Mouse (Mus musculus) liver, embryonic 15.5 days (tissue): ENCODE measurements at regions not wholly inside any gene's neighbourhood (a gene's known extent, or its start where the extent isn't known, plus 50 kb on each side); places are given as distances from the start of the nearest gene placed in this dataset.

ENCODE experiments used
- ATAC-seq: fragments of 200-750 bp; cut with Nextera tagmentation; 2 replicates; pipeline ENCODE4 v1.8.0; 2017; ENCODE audit warnings: moderate number of reproducible peaks, mild to moderate bottlenecking, moderate library complexity; ENCODE audit not compliant: insufficient read depth
- H3K27ac ChIP-seq: fragments of 300-500 bp; sonication (generic); replicated peaks from 2 replicates; pipeline ENCODE4 v1.5.1; 2015; ENCODE audit warnings: mild to moderate bottlenecking, inconsistent platforms
- H3K27me3 ChIP-seq: fragments of 300-500 bp; sonication (generic); 2 replicates; pipeline ENCODE4 v1.6.1; 2015; ENCODE audit warnings: mild to moderate bottlenecking, inconsistent platforms
- H3K36me3 ChIP-seq: fragments of 300-500 bp; sonication (generic); replicated peaks from 2 replicates; pipeline ENCODE4 v1.6.1; 2015; ENCODE audit warnings: moderate library complexity, mild to moderate bottlenecking, inconsistent platforms
- H3K4me1 ChIP-seq: fragments of 300-500 bp; sonication (generic); replicated peaks from 2 replicates; pipeline ENCODE4 v1.6.1; 2015; ENCODE audit warnings: inconsistent platforms
- H3K4me2 ChIP-seq: fragments of 300-500 bp; sonication (generic); 2 replicates; pipeline ENCODE4 v1.6.1; 2015; ENCODE audit warnings: moderate library complexity, mild to moderate bottlenecking, inconsistent platforms
- H3K4me3 ChIP-seq: fragments of 300-500 bp; sonication (generic); replicated peaks from 2 replicates; pipeline ENCODE4 v1.5.1; 2015; ENCODE audit warnings: mild to moderate bottlenecking, inconsistent platforms
- H3K9ac ChIP-seq: fragments of 300-500 bp; sonication (generic); 2 replicates; pipeline ENCODE4 v1.6.1; 2015; ENCODE audit warnings: moderate library complexity, mild to moderate bottlenecking, inconsistent platforms
- H3K9me3 ChIP-seq: fragments of 300-500 bp; sonication (generic); replicated peaks from 2 replicates; pipeline ENCODE4 v1.6.1; 2016; ENCODE audit warnings: inconsistent platforms
- WGBS: fragments of 180-500 bp; shearing (Covaris S2); methylation state at CpG from one replicate; pipeline ENCODE4 v1.1.7; 2015; ENCODE audit warnings: mixed read lengths; ENCODE audit not compliant: insufficient replicate concordance; 5-methylcytosine and 5-hydroxymethylcytosine counted together

- H3K36me3 ChIP-seq, result no peaks in the 10 kb centered on the region
- no peaks in the 10 kb centered on the region for H3K9me3 ChIP-seq
- 17% methylated on average over 2 of the region's 2 CpGs for WGBS
- no peak overlapping the region for H3K27ac ChIP-seq
- no peak overlapping the region for H3K4me3 ChIP-seq
- no peak for ATAC-seq
- no peak overlapping the region for H3K4me2 ChIP-seq
- no peak overlapping the region for H3K9ac ChIP-seq
- H3K27me3 ChIP-seq, result no peaks in the 10 kb centered on the region
- no peaks in the 10 kb centered on the region for H3K4me1 ChIP-seq
Measured at GRCm38 (mm10) chr6:93566661-93567060, 623.4 kb upstream of the Adamts9 start.

GRCm38 (mm10) chr6:93548311-93548710, 605.0 kb upstream of the Adamts9 start:
- Histone ChIP-seq H3K4me2 (no peak overlapping the region), H3K27me3 (no peaks in the 10 kb centered on the region), H3K27ac (no peak overlapping the region), H3K36me3 (no peaks in the 10 kb centered on the region), H3K4me3 (no peak overlapping the region), H3K9ac (no peak overlapping the region), H3K9me3 (no peaks in the 10 kb centered on the region), H3K4me1 (no peaks in the 10 kb centered on the region)
- no peak for ATAC-seq
- WGBS, result 63% methylated on average over 2 of the region's 2 CpGs

GRCm38 (mm10) chr6:93544246-93544645, 601.0 kb upstream of the Adamts9 start:
- Histone ChIP-seq H3K9ac (no peak overlapping the region), H3K4me3 (no peak overlapping the region), H3K27me3 (no peaks in the 10 kb centered on the region), H3K4me2 (no peak overlapping the region), H3K9me3 (no peaks in the 10 kb centered on the region), H3K36me3 (no peaks in the 10 kb centered on the region), H3K27ac (no peak overlapping the region), H3K4me1 (no peaks in the 10 kb centered on the region)
- 14% methylated on average over 1 of the region's 1 CpGs for WGBS
- no peak for ATAC-seq

- H3K27me3 ChIP-seq, result no peaks in the 10 kb centered on the region
- H3K9me3 ChIP-seq, result no peaks in the 10 kb centered on the region
- ATAC-seq, result no peak
- no peaks in the 10 kb centered on the region for H3K36me3 ChIP-seq
- 54% methylated on average over 15 of the region's 15 CpGs for WGBS
- H3K4me2 ChIP-seq, result no peak overlapping the region
- H3K4me3 ChIP-seq, result no peak overlapping the region
- H3K4me1 ChIP-seq, result no peaks in the 10 kb centered on the region
- H3K27ac ChIP-seq, result no peak overlapping the region
- no peak overlapping the region for H3K9ac ChIP-seq
Measured at GRCm38 (mm10) chr6:93543354-93544129, 600.2 kb upstream of the Adamts9 start.

GRCm38 (mm10) chr6:93539583-93539982, 596.3 kb upstream of the Adamts9 start:
- no peak overlapping the region for H3K9ac ChIP-seq
- H3K4me1 ChIP-seq, result no peaks in the 10 kb centered on the region
- H3K27me3 ChIP-seq, result no peaks in the 10 kb centered on the region
- no peaks in the 10 kb centered on the region for H3K9me3 ChIP-seq
- H3K4me3 ChIP-seq, result no peak overlapping the region
- 44% methylated on average over 1 of the region's 1 CpGs for WGBS
- no peaks in the 10 kb centered on the region for H3K36me3 ChIP-seq
- no peak overlapping the region for H3K4me2 ChIP-seq
- H3K27ac ChIP-seq, result no peak overlapping the region
- no peak for ATAC-seq

GRCm38 (mm10) chr6:93539171-93539570, 595.9 kb upstream of the Adamts9 start:
- Histone ChIP-seq H3K4me1 (no peaks in the 10 kb centered on the region), H3K9ac (no peak overlapping the region), H3K27me3 (no peaks in the 10 kb centered on the region), H3K4me3 (no peak overlapping the region), H3K4me2 (no peak overlapping the region), H3K36me3 (no peaks in the 10 kb centered on the region), H3K9me3 (no peaks in the 10 kb centered on the region), H3K27ac (no peak overlapping the region)
- no peak for ATAC-seq
- WGBS, result 65% methylated on average over 4 of the region's 4 CpGs

- ATAC-seq, result no peak
- H3K27me3 ChIP-seq, result no peaks in the 10 kb centered on the region
- WGBS, result 59% methylated on average over 1 of the region's 1 CpGs
Measured at GRCm38 (mm10) chr6:93537971-93538370, 594.7 kb upstream of the Adamts9 start.

GRCm38 (mm10) chr6:93537126-93537525, 593.8 kb upstream of the Adamts9 start:
- no peak overlapping the region for H3K4me3 ChIP-seq
- H3K36me3 ChIP-seq, result no peaks in the 10 kb centered on the region
- H3K27me3 ChIP-seq, result no peaks in the 10 kb centered on the region
- 56% methylated on average over 1 of the region's 1 CpGs for WGBS
- no peak for ATAC-seq
- H3K4me2 ChIP-seq, result no peak overlapping the region
- H3K9me3 ChIP-seq, result no peaks in the 10 kb centered on the region
- H3K4me1 ChIP-seq, result no peaks in the 10 kb centered on the region
- H3K9ac ChIP-seq, result no peak overlapping the region
- no peak overlapping the region for H3K27ac ChIP-seq

More at GRCm38 (mm10) chr6:93537971-93538370, 594.7 kb upstream of the Adamts9 start:
- Histone ChIP-seq H3K9ac (no peak overlapping the region), H3K4me1 (no peaks in the 10 kb centered on the region), H3K36me3 (no peaks in the 10 kb centered on the region), H3K4me2 (no peak overlapping the region), H3K9me3 (no peaks in the 10 kb centered on the region), H3K27ac (no peak overlapping the region), H3K4me3 (no peak overlapping the region)

- no peaks in the 10 kb centered on the region for H3K9me3 ChIP-seq
- H3K4me2 ChIP-seq, result no peak overlapping the region
- no peak for ATAC-seq
- H3K4me3 ChIP-seq, result no peak overlapping the region
- no peaks in the 10 kb centered on the region for H3K4me1 ChIP-seq
- H3K36me3 ChIP-seq, result no peaks in the 10 kb centered on the region
- WGBS, result 64% methylated on average over 2 of the region's 2 CpGs
- no peak overlapping the region for H3K27ac ChIP-seq
- no peak overlapping the region for H3K9ac ChIP-seq
- no peaks in the 10 kb centered on the region for H3K27me3 ChIP-seq
Measured at GRCm38 (mm10) chr6:93513818-93514217, 570.5 kb upstream of the Adamts9 start.

GRCm38 (mm10) chr6:93509857-93510256, 566.6 kb upstream of the Adamts9 start:
- no peaks in the 10 kb centered on the region for H3K27me3 ChIP-seq
- no peak overlapping the region for H3K4me3 ChIP-seq
- ATAC-seq, result no peak
- H3K4me1 ChIP-seq, result no peaks in the 10 kb centered on the region
- WGBS, result 35% methylated on average over 1 of the region's 1 CpGs
- H3K4me2 ChIP-seq, result no peak overlapping the region
- no peaks in the 10 kb centered on the region for H3K36me3 ChIP-seq
- no peak overlapping the region for H3K27ac ChIP-seq
- H3K9me3 ChIP-seq, result no peaks in the 10 kb centered on the region
- H3K9ac ChIP-seq, result no peak overlapping the region

GRCm38 (mm10) chr6:93497824-93498223, 554.5 kb upstream of the Adamts9 start:
- Histone ChIP-seq H3K27ac (no peak overlapping the region), H3K9me3 (no peaks in the 10 kb centered on the region), H3K27me3 (no peaks in the 10 kb centered on the region), H3K4me2 (no peak overlapping the region), H3K4me3 (no peak overlapping the region), H3K4me1 (no peaks in the 10 kb centered on the region), H3K9ac (no peak overlapping the region), H3K36me3 (no peaks in the 10 kb centered on the region)
- 51% methylated on average over 4 of the region's 4 CpGs for whole genome bisulfite sequencing
- no peak for ATAC-seq

- H3K9me3 ChIP-seq, result no peaks in the 10 kb centered on the region
- no peaks in the 10 kb centered on the region for H3K4me1 ChIP-seq
- H3K36me3 ChIP-seq, result no peaks in the 10 kb centered on the region
- H3K4me3 ChIP-seq, result no peak overlapping the region
- ATAC-seq, result no peak
- no peak overlapping the region for H3K9ac ChIP-seq
- no peak overlapping the region for H3K27ac ChIP-seq
- WGBS, result 55% methylated on average over 2 of the region's 2 CpGs
- no peaks in the 10 kb centered on the region for H3K27me3 ChIP-seq
- H3K4me2 ChIP-seq, result no peak overlapping the region
Measured at GRCm38 (mm10) chr6:93488441-93488955, 545.2 kb upstream of the Adamts9 start.
